Mouse (Mus musculus) kidney, adult 18-20 months (tissue): ENCODE results near the gene Atp11a.

ENCODE experiments used
- DNase-seq: peaks from one replicate; pipeline ENCODE4 v3.0.0; 2021

The Atp11a gene

DNA sequence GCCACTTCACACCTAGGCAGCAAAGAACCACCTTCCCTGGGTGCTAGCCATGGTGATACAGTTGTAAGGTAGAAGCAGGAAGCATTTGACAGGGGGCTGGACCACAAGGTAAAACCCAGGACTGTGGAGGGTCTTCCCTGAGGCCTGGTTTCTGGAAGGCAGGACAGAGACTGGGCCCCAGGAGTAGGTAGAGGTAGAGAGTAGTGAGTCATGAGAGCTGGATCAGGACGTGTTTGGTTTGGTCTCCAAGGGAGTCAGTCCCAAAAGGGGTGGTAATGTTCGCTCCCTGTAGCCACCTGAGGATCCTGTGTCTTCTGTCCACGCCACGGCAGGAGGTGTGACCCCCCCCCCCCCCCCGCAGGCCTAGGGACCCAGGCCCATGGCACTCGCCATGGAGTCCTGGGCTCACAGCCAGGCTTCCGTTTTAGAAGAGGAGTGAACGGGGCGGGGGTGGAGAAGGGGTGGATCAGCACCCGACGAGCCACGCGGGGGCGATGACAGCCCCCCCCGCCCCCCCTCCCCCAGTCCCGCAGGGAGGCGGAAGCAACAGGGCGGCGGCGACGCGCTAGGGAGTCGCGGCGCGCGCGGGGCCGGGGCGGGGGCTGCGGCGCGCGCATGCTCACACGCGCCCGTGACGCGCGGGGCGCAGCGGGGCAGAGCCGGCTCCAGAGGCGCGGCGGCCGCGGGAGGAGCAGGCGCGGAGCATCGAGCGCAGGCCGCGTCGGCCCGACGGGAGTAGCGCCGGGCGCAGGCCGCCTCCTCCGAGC is at the start of gene Atp11a:
Gene Atp11a (plus strand): TSS at position 624 of the 767 bp plus-strand sequence.
- peak; percentile 70 for DNase-seq

DNA sequence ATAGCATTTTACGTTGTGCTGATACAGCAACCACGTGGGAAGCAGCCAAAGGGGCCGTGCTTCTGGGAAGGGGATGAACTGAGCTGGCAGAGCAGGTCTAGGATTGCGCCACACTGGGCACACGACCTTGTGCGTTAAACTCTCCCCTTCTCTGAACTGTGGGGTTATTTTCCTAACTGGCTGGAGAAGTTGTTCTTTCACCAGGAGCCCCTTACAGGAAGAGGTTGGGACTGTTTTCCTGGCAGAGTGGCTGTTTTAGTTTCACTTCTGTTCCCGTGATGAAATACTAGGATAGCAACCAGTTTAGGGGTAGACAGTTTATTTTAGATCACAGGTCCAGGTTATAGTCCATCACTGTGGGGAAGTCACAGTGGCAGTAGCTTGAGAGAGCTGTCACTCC is 45.2 kb upstream of the Atp11a start:
- DNase-seq: peak; percentile 14

DNA sequence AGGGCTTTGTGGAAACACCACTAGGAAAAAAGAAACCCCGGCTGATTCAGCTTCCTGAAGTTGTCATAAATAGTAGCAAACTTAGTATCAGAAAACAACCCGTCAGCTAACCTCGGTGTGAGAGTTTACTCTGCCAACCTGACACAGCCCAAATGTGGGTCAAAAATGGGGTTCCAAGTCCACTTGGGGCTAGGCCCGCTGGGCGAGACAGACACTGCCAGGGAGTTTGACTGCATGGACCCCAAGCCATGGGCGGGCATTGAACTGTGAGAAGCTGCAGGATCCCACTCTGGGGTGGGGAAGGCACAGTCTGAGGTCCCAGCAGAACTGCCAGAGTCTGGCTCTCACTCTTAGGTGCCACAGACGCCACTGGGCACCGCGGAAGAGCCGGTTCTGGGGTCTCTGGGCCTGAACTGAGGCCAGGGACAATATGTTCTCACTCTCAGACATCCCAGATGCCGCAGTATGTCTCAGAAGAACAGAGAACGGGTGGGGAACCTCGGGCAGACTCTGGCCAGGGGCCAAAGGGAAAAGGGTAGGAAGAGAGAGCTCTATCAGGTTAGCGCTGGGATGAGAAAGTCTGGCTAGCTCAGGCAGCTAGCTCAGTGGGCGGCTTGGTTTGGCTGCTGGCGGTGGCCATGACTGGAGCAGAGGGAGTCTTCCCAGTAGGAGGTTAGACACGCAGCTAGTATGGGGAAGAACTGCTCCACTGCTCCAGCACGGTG is 40.8 kb upstream of the Atp11a start:
- DNase-seq: peak; percentile 59

DNA sequence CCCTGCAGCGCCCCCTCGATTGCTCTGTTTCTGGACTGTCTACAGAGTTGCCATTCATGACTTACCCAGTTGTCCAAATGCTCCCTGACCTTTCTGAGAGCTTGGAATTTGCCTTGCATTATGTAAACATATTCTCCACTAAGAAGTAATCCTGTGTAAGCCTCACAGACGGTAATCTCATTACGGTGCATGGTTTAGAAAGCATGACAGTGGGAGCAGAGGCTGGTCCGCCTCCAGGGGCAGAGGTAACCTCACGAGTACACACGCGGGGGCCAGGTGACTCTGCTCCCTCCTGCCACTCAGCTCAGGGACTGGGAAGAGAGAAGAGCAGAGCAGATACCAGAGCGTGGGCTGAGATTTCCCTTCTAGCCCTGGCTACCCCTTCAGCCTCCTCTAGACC is 37.7 kb upstream of the Atp11a start:
- peak; percentile 63 for DNase-seq

DNA sequence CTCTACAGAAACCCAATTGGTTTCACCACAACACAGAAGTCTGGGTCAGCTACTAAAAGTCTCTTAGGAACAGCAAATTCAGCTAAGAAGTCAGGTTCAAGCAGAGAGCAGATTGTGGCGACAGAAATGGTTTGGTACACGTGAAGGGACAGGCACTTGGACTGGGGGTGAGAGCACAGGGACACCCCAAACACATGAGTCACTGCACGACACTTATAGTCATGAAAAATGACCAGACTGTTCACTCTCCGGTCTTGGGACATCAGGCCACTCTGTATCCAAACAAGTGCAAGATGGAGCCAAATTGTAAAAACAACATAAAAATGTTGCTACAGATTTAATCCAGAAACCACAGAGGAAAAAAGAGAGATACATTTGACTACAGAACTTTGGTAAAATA is 28.2 kb upstream of the Atp11a start:
- no peak for DNase-seq

DNA sequence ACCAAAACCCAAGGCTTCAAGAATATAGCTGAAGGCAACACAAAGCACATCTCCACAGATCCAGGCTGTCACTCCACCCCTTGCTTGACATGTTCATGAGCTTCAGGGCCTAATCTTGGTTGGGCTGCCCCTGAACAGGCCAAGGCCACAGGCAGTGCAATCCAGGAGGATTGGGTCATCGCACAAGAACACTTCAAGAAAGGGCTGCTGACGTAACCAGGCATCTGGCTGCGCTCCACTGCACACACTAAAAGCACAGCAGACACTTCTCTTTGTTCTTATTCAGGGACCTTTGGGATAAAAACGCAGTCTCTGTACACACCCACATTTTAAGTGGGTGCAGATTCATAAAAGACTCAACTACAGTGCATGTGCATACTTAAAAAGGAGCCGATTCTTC is 26.0 kb upstream of the Atp11a start:
- no peak for DNase-seq

DNA sequence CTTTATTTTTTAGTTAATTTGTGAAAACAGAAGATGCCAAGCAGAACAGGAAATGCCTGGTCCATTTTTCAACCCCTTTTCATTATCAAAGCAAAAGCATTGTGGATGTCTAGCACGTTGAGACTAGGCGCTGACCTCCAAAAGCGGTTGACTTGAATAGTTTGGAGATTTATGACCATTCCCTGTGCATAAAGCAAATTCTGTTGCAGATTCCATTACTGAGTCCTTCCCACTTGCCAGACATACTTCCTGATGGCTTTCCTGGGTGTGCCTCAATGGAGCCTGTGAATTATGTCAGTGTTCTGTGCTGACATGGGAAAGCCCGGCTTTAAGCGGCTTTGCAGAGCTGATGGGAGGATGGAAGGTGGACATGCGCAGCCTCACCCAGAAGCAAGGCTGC is 24.4 kb upstream of the Atp11a start:
- DNase-seq: no peak

DNA sequence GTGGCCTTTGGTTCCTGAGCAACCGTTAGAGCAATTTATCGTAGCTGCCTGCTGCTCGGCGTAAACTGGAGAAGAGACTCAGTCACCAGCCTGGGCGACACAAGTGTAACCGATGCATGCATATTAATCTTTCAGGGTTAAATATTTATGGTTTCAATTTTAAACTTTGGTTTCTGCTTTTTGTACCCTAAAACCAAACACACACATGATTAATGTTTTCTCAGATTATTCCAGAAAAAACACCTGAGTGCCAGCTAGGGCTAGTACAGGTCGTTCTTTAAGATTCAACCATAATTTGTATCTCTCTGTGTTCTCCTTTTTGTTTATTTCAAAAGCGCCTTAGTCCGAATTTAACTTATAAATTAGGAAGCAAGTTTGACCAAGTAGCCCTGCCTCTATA is 17.7 kb upstream of the Atp11a start:
- no peak for DNase-seq

DNA sequence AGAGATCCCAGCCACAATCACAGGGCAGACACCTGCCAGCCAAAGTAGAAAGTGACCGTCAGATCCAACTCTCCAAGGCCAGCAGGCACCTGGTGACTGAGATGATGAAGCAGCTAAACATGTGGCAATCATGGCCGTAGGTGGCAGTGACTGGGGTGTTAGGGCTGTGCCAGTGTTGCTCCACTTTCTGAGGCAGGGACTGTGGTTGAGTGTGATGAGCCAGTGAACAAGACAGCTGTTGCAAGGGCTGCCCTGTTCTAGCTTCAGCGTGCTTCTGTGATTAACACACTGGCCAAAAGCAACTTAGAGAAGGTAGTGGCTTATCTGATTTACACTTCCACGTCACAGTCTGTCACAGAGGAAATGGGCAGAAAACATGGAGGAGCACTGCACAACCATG is 13.4 kb upstream of the Atp11a start:
- no peak for DNase-seq

DNA sequence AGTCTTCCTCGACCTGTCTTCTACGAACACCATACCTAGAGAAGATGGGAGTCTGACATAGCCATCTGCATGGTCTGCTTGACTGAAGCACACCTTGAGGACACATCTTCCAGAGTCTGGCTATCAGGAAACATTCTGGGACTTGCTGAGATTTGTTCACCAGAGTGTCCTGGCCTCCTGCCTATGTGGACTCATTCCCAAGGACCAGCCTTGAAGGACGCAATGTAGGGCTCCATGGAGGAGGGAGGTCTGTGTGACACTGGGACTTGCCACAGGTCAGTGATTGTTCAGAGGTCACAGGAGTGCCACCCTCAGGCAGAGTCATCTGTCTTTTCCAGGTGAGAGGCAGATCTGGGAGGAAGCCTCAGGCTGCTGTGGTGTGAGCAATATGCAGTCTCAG is 8.6 kb upstream of the Atp11a start:
- DNase-seq: no peak

DNA sequence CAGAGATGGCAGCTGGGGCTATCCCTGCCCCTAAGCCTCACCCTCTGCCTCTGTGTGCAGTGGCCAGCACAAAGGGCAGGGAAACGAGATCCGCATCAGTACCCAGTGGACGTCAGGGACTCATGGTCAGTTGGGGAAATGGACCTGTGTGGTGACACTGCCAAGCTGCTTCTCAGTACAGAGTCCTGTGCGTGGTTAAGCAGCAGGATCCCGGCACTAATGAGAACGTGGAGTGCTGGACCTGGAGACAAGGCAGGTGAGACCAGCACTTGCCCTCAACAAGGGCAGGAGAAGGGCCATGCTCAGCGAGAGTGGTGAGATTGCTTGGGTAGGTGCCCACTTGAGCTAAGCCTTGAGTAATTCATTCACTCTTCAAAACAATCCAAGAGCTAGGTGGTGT is 7.7 kb upstream of the Atp11a start:
- DNase-seq: peak; percentile 61

DNA sequence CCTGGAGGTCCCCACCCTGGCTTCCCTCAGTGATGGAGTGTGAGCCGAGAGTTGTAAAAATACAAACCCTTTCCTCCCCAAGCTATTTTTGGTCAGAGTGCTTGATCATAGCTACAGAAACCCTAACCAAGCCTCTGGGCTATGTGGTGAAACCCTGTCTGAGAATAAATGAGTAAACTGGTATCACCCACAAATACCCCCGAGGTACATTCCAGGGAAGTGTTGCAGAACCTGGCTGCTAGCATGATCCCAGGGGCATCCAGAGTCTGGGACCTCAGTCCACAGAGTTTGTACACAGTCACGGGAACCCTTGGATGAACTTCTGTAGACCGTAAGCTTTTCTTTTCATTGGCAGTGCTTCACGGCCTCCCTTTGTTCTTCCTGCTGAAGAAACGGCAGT is 3.8 kb upstream of the Atp11a start:
- DNase-seq: peak; percentile 48

DNA sequence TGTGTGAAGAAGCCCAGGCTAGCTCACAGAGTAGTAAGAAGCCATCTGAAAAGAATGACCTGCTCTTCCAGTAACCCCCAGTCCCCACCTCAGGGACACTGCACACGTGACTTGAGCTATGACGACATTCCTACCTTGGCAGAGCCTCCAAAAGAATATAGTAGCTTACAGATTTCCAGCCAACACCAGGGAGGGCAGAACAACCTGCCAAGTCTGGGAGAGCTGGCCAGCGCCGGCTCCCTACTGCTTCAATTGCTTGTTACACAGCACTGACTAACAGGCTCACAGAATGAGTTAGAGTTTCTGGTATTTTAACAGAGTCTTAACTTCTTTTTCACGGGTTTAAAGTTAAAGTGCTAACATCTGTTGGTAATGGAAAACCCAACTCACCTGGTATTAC is 2.7 kb upstream of the Atp11a start:
- peak; percentile 65 for DNase-seq

DNA sequence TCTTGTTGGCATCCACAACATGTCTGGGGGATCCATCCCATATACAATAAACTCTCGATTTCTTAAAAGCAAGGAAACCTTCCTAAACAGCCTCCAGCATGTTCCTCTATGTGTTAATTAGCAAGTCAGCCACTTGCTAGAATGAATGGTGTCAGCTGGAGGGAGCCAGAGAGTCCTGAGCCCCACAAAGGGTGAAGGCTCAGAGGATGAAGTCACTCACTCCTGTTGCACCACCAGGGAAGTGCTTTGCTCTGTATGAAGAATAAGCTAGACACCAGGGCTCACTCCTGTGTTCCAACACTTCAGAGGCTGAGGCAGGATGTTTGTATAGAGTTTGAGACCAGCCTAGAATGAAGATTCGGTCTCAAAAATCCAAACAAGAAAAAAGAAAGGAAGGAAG is 1.5 kb upstream of the Atp11a start:
- peak; percentile 40 for DNase-seq

DNA sequence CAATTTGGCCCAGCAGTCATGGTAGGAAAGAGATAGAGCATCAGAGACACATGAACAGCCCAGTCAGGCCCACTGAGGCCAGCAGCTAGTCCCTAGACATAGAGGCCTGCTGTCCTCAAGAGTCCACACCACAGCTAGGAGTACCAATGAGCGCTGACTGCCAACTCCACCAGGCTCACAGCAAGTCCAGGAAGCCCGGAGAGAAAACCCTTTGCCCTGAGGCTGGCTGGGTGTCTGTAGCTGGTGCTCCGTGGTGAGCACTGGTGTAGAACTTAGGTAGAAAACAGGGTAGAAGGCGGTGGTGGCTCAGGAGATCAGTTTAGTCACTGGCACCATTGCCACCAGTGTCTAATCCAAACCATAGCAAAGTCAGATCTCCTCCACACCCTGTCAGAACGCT is 988 bp upstream of the Atp11a start:
- peak; percentile 47 for DNase-seq

DNA sequence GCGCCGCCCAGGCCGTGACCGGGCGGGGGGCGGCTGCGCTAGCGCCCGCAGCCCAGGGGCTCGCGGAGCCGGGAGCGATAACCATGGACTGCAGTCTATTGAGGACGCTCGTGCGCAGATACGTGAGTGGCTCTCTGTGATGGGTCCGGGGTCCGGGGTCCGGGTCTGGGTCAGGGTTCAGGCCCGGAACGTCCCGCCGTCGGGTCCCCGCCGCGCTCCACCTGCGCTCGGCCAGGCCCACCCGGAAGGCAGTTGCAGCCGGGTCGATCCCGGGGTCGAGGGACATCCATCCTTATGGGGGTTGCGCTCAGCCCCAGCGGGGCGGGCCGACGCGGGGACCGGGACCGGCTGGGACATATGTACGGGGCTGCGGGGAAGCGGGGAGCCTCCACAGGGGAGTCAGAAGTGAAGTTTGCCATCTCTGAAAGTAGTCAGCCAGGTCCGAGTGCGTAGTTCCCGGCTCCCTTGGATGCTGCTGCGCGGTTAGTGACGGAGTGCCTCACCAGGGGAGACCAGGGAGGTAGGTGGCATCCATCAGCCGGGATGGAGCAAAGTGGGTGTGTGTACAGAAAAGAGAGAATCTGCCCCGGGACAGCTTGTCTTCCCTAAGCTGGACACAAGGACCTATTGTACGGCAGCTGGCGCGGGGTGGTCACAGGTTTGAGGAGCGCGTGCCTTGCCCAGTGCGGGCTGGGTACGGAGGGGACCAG is 572 bp downstream of the Atp11a start:
- peak; percentile 46 for DNase-seq

DNA sequence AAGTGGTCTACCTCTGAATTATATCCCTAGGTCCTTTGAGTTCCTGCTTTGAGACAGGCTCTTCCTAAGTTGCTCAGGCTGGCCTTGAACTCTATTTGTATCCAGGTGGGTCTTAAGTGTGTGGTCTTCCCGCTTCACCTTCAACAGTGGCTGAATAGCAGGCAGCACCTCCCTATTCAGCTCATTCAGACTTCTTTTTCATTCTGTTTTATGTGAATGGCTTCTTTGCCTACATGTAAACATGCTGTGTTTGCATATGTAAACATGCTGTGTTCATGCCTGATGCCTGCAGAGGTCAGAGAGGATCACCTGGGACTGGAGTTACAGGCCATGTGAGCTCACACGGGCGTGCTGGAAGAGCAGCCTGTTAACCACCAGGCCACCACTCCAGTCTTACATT is 3.1 kb downstream of the Atp11a start:
- no peak for DNase-seq

DNA sequence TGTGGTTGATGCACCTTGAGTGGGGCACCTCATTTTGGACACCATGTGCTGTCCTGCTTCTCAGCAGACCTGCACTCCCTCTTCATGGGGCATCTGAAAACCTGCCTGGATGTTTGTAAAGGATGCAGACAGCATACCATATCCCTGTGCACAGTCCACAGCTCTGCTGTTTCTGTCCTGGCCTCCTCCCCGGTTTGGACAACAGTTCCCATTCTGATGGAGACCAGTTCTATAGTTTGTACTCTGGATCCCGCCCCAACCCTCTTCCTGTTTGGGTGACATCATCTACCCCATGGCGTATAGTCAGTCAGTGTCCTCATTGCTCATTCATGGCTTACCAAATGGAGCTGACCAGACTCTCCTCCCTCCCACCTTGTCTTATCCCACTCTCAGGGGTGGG is 5.1 kb downstream of the Atp11a start:
- DNase-seq: no peak

DNA sequence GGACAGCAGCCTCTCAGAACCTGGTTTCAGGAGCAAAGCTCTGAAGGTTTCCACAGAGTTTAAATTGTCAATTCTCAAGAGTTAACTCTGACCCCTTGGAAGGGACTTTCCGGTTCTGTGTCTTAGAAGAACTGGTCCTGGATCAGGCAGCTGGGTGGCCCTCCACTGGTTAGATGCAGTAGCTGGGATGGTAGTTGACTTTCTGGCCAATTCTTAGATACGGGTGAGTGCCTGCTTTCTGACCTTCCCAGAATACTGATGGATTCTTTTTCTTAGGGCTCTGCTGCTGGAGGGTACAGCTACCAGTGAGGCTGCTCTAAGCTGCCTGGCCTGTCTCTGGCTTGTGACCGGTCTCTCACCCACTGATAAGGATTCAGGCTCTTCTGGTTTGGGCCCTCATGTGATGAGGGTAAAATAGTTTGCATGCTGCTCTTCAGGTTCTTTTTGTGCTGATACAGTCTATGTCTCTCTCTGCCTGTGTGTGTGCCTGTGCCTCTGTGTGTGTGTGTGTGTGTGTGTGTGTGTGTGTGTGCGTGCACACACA is 6.8 kb downstream of the Atp11a start:
- DNase-seq: no peak

DNA sequence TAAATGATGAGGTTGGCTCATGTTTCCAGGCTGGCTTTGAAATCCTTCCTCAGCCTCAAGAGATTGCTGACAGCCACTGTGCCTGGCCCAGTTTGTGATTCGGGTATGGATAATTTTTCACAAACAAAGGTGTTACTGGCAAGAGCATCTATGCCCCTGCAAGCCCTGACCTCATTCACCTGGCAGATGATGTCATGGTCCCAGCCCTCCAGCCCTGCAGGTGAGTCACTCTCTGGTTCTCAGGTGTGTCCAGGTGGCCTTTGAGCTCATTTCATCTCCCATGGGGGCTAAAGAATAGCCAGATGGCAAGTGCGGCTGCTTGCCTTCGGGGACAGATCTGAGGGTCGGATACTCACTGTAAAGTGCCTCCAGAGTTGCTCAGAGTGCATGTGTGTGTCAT is 8.2 kb downstream of the Atp11a start:
- DNase-seq: no peak

DNA sequence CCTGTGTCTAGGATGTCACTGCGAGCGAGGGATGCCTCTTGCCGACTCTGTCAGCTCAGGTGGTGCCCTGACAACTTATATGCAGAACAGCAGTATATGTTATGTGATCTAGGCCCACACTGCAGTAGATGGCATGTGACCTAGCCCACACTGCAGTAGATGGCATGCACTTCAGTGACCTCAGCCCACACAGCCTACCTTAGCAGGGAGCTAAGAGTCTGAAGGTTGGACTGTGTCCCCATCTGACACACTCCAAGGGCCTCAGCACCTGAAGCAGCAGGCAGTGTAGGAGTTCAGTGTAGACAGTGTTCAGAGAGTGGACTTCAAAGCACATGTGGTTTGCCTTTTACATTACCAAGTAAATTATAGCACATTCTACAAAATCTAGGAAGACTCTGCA is 10.4 kb downstream of the Atp11a start:
- DNase-seq: no peak

DNA sequence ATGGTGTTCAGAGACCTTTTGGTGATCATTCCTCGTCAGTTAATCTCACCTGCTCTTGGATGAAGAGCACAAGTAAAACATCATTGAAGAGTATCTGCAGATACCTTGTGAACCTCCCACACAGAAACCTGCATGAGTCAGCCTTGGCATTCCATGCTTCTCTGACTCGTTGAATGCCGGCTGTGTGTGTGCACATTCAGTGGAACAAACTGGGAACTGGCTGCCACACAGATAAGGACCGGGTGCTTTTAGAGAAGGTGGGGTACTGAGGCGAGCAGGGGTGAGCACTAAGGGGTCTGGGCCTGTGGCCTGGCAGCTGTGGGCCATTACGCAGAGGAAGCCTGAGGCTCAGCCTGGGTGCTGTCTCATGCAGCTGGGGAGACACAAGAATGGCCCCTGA is 11.9 kb downstream of the Atp11a start:
- DNase-seq: no peak

DNA sequence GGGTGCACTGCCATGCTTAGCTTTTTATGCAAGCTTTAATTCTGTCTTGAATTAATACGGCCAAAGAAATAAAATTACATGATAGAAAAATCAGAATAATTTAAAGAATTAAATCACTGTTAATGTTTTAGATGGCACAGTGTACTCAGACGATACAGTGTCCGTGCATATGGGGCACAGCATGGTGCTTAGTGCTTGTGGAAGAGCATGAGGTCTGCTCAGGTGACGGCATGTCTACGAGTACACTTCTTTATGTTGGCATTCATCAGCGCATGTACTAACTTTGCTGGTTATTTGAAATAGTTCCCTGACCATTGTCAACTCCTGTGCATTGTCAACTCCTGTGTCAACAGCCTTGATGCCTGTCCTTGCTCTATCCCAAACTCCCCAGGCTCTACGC is 12.5 kb downstream of the Atp11a start:
- no peak for DNase-seq

DNA sequence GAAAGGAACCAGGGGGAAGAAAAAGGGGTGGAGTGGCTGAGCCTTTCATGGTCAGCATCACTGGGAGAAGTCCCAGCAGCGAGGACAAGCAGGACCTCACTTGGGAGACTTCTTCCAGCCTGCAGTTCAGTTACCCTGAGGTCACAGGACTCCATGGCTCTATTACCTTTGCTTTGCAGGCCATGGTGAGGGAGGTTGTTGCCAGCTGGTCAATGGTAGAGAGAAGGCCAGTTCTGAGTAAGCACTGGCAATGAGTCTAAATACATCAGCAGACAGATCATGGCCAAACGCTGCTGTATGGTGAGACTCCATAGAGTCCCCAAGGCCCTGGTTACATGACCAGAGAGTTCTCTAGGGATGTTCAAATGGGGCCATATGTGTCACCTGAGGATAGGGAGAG is 15.5 kb downstream of the Atp11a start:
- no peak for DNase-seq
